Mouse (Mus musculus) left cerebral cortex, adult 9 months (tissue): Measurements from ENCODE around the gene Aass.
"Not testable (repeated sequence)": the region's sequence is repeated elsewhere in the genome, so short reads cannot be mapped to it uniquely, and the experiment has no call there.

Experiments used
- DNase-seq, 2 experiments: peaks; one replicate each; pipeline ENCODE4 v3.0.0; 2022; ENCODE audit warnings: low spot score in 2 of 2

The Aass gene

DNA sequence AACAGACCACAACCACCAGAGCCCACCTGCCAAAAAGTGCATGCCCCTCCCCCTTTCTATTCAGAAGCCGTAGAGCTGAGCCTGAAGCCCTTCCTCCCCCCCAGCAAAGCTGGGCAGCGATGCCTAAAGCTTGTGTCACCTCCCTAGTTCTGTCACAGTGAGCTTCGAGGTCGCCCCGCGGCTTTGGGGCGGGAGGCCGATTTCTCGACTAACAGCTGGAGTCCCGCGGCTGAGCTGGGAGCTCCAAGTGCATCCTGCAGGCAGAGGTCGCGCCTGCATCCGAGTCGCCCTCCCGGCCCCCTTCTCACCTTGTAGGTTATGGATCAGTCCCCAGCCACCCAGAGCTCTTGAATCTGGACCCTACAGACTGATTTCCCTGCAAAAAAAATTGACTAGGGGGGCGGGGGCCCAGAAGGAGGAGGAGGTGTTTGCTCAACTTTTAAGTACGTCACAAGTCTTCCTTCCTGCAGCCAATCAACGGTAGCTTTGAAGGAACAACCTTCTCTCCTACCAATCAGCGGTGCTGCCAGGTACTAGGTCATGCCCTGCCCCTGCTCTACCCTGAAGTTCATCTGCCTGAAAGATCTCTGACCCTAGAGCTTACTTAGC is at the start of gene Aass:
Aass (minus strand) TSS at position 414 of the 609 bp plus-strand sequence.
- no peak for DNase-seq

GRCm38 (mm10) chr6:23180096-23180495 is 47.3 kb upstream of the Aass start:
- DNase-seq, result peak in 1 of 2 experiments; percentile 67

DNA sequence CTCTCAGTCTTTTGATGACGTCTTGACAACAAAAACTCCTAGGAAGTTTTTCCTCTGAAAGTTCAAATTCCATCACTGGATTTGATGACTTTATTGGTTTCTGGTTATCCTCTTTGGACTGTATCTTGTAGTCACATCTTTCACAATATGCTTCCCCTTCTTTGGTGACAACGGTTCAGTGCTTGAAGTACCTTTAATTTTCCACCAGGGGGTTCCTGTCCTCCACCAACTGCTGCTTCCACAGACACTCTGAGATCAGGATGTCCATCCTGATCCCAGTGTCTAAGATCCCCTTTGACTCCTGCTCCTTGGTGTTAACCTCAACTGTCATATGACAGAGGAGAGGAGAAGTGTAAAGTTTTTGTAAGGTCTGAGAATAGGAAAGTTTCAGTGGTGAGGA is 31.0 kb upstream of the Aass start:
- not testable (repeated sequence) for DNase-seq

DNA sequence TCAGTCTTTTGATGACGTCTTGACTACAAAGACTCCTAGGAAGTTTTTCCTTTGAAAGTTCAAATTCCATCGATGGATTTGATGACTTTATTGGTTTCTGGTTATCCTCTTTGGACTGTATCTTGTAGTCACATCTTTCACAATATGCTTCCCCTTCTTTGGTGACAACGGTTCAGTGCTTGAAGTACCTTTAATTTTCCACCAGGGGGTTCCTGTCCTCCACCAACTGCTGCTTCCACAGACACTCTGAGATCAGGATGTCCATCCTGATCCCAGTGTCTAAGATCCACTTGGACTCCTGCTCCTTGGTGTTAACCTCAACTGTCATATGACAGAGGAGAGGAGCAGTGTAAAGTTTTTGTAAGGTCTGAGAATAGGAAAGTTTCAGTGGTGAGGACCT is 23.6 kb upstream of the Aass start:
- DNase-seq, result not testable (repeated sequence)

GRCm38 (mm10) chr6:23153112-23153511 is 20.3 kb upstream of the Aass start:
- DNase-seq, result no peak

GRCm38 (mm10) chr6:23147221-23147620 is 14.4 kb upstream of the Aass start:
- no peak for DNase-seq

GRCm38 (mm10) chr6:23143980-23144379 is 11.2 kb upstream of the Aass start:
- no peak for DNase-seq

DNA sequence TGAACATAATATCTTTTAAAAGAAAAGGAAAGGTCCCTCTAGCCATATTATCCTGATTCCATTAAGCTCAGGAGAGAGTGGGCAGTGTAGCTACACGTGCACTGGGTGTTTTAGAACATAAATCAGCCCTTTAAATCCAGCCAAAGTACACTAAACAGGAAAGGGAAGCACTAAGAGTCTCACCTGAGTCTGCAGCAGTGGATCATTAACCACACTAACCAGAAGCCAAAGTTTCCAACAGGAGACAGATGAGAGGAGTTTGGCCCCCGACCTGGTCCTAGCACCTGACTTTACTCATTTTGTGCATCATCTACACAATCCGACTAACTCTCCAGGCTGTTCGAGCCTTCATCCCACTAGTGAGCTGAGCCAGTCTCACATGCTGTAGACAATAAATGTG is 1.8 kb downstream of the Aass start:
- DNase-seq, result no peak

DNA sequence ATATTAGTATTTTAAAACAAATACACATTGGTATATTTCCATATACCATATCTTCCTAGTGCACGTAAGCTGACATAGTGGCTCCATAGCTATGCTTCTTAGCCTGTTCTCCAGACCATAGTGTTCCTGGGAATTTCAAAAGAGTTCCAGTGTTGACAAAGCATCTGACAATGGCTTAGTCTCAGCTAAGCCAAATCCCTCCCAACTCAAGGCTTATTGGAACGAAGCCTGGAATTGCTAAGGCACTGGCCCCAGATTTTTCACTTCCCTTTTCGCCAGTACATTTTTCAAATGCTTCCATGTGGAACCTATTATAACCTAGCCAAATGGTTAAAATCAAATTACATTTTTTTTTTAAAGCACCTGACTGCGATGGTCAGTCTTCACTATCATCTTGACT is 3.6 kb downstream of the Aass start:
- no peak for DNase-seq

DNA sequence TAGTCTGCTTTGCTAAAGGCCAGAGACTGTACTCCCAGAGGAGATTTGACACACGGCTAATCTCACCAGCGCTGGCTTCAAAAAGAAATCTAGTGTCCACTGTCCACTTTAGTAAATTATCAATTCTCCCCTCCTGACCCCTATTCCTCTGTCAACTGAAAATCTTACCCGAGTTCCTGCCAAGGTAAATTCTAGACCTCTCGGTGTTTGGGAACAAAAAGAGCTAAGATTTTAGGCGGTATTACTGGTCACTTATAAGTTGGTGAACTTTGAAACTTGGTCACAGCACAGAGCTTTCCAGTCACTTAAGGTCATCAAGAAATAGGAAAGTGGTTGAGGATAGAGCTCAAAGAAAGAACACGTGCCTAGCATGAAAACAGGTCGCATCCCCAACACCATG is 6.1 kb downstream of the Aass start:
- DNase-seq, result no peak

- DNase-seq, result no peak
These were observed 7.0 kb downstream of the Aass start for GRCm38 (mm10) chr6:23125831-23126230.

GRCm38 (mm10) chr6:23124823-23125222 is 8.0 kb downstream of the Aass start:
- DNase-seq, result no peak

DNA sequence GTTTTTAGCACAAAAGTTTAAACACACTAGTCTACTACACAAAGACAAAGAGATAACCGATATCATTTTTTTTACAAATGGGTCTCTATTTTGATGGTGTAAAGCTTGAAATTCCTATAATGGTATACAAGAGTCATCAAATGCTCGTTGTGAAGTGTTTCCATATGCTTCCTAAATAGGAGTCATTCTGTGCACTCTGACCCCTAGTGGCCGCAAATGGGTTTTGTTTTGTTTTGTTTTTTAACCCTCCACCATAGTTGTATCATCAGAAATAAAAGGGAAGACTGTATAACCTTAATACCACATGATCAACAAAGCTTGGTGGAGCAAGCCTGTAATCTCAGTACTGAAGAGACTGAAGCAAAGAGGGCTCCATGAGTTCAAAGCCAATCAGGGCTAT is 9.9 kb downstream of the Aass start:
- DNase-seq, result no peak

GRCm38 (mm10) chr6:23114781-23115180 is 18.0 kb downstream of the Aass start:
- no peak for DNase-seq

- DNase-seq, result no peak
These were observed 25.7 kb downstream of the Aass start for GRCm38 (mm10) chr6:23107069-23107468.

GRCm38 (mm10) chr6:23106373-23106772 is 26.4 kb downstream of the Aass start:
- no peak for DNase-seq

DNA sequence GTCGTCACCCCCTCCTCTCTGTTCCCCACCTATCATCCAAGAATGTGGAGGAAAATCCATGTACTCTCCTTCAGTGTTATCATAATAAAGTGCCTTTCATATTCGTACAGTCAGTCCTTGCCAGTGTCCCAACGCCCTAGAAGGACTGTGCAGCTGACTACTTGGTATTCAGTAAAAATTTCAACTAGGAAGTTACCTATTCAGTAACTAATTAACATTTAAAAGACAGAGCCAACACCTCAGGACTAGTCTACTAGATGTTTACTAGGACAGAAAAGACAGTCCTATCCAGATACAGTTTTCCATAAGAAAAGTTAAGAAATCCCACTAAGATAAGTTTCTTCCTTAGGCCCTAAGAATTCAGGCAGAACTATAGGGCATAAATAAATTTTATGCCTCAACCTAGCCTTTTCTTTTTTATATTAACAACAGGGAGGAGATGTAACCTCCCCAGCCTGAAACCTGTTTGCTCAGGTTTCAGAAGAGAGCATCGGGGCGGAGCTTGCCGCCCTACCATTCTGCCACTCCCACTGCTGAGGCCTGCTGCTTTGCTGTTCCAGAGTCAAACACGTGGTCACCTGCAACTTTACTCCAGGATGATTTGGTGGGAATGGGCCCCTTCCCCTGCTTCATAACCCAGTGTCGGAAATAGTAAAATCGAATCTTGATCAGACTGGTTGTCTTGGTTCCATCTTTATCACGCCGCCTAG is 42.3 kb downstream of the Aass start:
- DNase-seq, result not testable (repeated sequence)

DNA sequence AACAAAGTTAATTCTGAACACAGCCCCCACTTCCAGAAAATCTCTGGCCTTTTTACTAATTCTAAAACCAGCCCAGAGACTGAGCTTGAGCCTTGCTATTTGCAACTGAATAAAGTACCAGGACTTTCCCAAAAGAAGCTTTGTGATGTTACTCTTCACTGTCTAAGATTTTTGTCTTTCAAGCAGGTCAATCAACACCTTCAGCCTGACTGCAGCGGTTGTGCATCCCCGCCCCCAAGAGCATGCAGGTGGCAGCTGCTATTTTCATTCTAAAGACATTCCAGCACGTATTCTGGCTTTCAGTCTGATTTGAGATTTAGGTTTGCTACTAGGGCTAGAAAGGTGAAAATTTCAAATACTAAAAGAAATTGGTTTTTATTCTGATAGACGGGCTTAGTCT is 43.5 kb downstream of the Aass start:
- not testable (repeated sequence) for DNase-seq

DNA sequence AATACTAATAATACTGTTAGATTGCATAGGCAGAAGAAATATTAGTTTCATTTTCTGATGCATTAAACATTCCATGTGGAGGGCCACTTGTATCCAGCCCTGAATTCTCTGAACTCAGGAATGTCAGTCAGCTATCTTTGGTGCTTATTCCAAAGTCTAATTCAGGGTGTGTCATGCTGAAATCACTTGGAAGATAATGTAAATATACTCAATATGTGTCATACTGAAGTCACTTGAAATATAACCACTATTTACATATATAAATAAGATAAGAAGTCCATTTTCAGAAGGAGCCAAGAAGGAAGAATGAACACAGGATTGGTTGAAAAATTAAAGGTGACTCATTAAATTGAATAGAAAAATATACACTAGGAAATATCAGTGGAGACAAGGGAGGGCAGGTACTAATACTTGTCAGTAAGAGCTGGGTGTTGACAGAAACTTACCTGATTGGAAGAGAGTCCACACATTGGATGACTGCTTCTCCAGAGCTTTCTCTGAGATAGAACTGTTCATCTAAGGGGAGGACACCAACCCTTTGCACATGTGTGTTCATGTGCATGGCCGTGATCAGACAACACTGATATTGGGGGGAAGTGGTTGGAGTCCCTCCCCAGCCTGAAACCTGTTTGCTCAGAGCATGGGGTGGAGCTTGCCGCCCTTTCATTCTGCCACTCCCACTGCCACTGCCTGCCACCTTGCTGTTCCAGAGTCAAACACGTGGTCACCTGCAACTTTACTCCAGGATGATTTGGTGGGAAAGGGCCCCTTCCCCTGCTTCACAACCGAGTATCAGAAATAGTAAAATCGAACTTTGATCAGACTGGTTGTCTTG is 48.0 kb downstream of the Aass start:
- no peak for DNase-seq

DNA sequence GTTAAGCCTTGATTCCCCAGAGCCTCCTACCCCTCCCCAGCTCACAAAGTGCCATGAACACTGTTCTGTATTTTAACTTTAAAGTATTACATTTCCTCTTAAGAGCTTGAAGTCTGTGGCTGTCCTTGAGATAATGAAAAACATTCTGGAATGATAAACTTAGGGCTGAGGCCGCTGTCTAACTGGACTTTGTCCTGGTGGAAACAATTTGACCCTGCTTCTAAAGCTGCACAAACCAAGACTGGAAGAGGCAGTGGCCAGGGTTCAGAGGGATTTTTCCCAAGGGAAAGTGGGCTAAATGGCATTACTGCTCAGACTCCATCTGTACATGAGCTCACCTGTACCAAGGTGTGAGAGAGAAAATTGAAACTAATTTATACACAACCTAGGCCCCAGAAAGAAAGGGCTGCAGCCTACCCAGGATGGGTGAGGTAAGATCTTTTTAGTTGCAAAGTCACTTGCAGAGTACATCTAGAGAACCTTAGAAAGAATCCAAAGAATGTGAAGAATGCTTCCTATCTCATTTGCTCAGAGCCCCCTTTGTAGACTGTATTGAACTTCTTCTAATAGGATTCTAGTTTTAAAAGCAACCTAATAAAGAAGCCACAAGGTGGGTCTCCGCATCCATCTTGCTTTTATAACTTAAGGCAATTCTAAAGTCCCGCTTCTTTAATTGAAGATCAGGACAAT is 52.6 kb downstream of the Aass start:
- DNase-seq, result no peak

DNA sequence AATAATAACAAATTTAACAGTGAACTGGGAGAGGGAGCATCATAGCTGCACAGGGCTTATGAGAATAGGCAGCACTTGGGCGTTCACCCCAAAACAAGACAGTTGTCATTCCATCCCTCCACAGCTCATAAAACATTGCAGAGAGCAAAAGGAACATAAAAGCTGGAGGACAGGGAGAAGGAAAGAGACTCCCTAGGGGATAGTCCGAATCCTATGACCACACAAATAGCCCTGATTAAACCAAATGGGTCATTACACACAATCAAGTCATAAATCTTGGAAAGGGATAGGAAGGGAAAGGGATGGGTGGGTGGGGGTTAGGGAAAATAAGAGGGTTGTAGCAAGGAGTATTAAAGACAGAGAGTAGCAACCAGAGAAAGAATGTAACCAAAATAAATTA is 54.5 kb downstream of the Aass start:
- DNase-seq, result no peak

- no peak for DNase-seq
These were observed 56.7 kb downstream of the Aass start for GRCm38 (mm10) chr6:23076060-23076459.
